ENCODE assay signal across 7 mouse cellular contexts in genomic region chr13:102334131-102334534, GRCm38 (mm10).
DNase-seq lines count a peak whose midpoint lies in the region; ATAC-seq and TF ChIP-seq lines count a peak whose summit lies in the region.

No protein-coding gene starts in this region.

- no peaks in the 10 kb centered on the region for H3K9me3 ChIP-seq in midbrain, embryonic 14.5 days (ENCODE audit: control insufficient read depth, low read length)
- no peaks in the 10 kb centered on the region for H3K9me3 ChIP-seq in midbrain, embryonic 11.5 days (ENCODE audit: control insufficient read depth, low read length)
- H3K9me3 ChIP-seq in neural tube, embryonic 15.5 days (replicated peaks): no peaks in the 10 kb centered on the region

- no peak for TF ChIP-seq CTCF in layer of hippocampus, adult 2 months (conservative IDR thresholded peaks at IDR 0.05)

- H3K27ac ChIP-seq in midbrain, embryonic 14.5 days (replicated peaks; ENCODE audit: low read depth, low read length): no peak overlapping the region
- no peak overlapping the region for H3K27ac ChIP-seq in midbrain, embryonic 11.5 days (ENCODE audit: low read depth, low read length)
- no peak overlapping the region for H3K27ac ChIP-seq in layer of hippocampus, adult 2 months
- no peak overlapping the region for H3K27ac ChIP-seq in neural tube, embryonic 15.5 days (replicated peaks)

- H3K27me3 ChIP-seq in midbrain, embryonic 14.5 days (ENCODE audit: control insufficient read depth, insufficient read depth, low read length): no peaks in the 10 kb centered on the region
- H3K27me3 ChIP-seq in midbrain, embryonic 11.5 days (ENCODE audit: control insufficient read depth, insufficient read depth, low read length): no peaks in the 10 kb centered on the region
- H3K27me3 ChIP-seq in neural tube, embryonic 15.5 days (replicated peaks): no peaks in the 10 kb centered on the region

- no peaks in the 10 kb centered on the region for H3K36me3 ChIP-seq in midbrain, embryonic 14.5 days (ENCODE audit: control insufficient read depth, insufficient read depth, low read length)
- no peaks in the 10 kb centered on the region for H3K36me3 ChIP-seq in midbrain, embryonic 11.5 days (ENCODE audit: control insufficient read depth, insufficient read depth, low read length)
- no peaks in the 10 kb centered on the region for H3K36me3 ChIP-seq in neural tube, embryonic 15.5 days

- intact Hi-C loops in gastrocnemius, postnatal 36 days (cut with DNase I): no loop called here

- WGBS in midbrain, embryonic 14.5 days: 66% methylated on average over 13 of the region's 13 CpGs
- 87% methylated on average over 13 of the region's 13 CpGs for WGBS in midbrain, embryonic 11.5 days
- 17% methylated on average over 13 of the region's 13 CpGs for WGBS in neural tube, embryonic 15.5 days

- no peak overlapping the region for H3K4me2 ChIP-seq in midbrain, embryonic 14.5 days (ENCODE audit: low read length)
- H3K4me2 ChIP-seq in midbrain, embryonic 11.5 days: no peak overlapping the region
- H3K4me2 ChIP-seq in neural tube, embryonic 15.5 days: peak overlapping the region; percentile 50

- ATAC-seq in midbrain, embryonic 14.5 days (ENCODE audit: low FRiP score, low TSS enrichment): no peak
- ATAC-seq in midbrain, embryonic 11.5 days (ENCODE audit: low FRiP score): no peak
- peak; percentile 87 for ATAC-seq in neural tube, embryonic 15.5 days (ENCODE audit: low FRiP score)

- peak; percentile 72 for DNase-seq in midbrain, embryonic 14.5 days
- no peak for DNase-seq in midbrain, embryonic 11.5 days (ENCODE audit: low spot score, missing footprints)
- DNase-seq in cerebellum, adult 9-11 months: peak; percentile 47
- DNase-seq in gastrocnemius, postnatal 36 days: peak; percentile 8 to 18
- DNase-seq in layer of hippocampus, adult 2 months (ENCODE audit: low spot score in 2 of 2): no peak
- no peak for DNase-seq in thymus, postnatal 0 days (ENCODE audit: low spot score)

- no peak overlapping the region for H3K4me3 ChIP-seq in midbrain, embryonic 14.5 days (replicated peaks; ENCODE audit: low read depth, low read length)
- no peak overlapping the region for H3K4me3 ChIP-seq in midbrain, embryonic 11.5 days (ENCODE audit: low read depth, low read length)
- peak overlapping the region; percentile 5; the same call in 1 of the 2 replicates for H3K4me3 ChIP-seq in layer of hippocampus, adult 2 months
- peak overlapping the region; percentile 16 for H3K4me3 ChIP-seq in neural tube, embryonic 15.5 days (replicated peaks)

- no peaks in the 10 kb centered on the region for H3K4me1 ChIP-seq in midbrain, embryonic 14.5 days (ENCODE audit: control insufficient read depth, insufficient read depth, low read length)
- no peaks in the 10 kb centered on the region for H3K4me1 ChIP-seq in midbrain, embryonic 11.5 days (ENCODE audit: control insufficient read depth, insufficient read depth, low read length)
- peaks cover 15% of the 10 kb centered on the region for H3K4me1 ChIP-seq in neural tube, embryonic 15.5 days

- H3K9ac ChIP-seq in midbrain, embryonic 14.5 days (replicated peaks; ENCODE audit: low read length): no peak overlapping the region
- no peak overlapping the region for H3K9ac ChIP-seq in midbrain, embryonic 11.5 days (ENCODE audit: low read length)
- no peak overlapping the region for H3K9ac ChIP-seq in neural tube, embryonic 15.5 days (replicated peaks)

Comparison
In these comparisons a context has a peak if more than half of its experiments do, and no peak if none do; other contexts are left out.
1. DNase-seq: peak in midbrain, embryonic 14.5 days (single experiment), cerebellum, adult 9-11 months (single experiment) and gastrocnemius, postnatal 36 days (2 of 2); none in midbrain, embryonic 11.5 days (single experiment), layer of hippocampus, adult 2 months (0 of 2) and thymus, postnatal 0 days (single experiment).
2. H3K4me3 ChIP-seq: peak in layer of hippocampus, adult 2 months (single experiment) and neural tube, embryonic 15.5 days (single experiment); none in midbrain, embryonic 14.5 days (single experiment) and midbrain, embryonic 11.5 days (single experiment).